Mouse (Mus musculus) common myeloid progenitor, adult 5-6 weeks (primary cell): ENCODE results near the gene Polg. TPM values are rescaled to one million over a fixed set of nuclear protein-coding genes. Genes with fewer than 3 reads are reported as not detected.

Experiments used
- ATAC-seq: replicated peaks from 2 replicates; pipeline ENCODE4 v1.8.0; 2016; ENCODE audit warnings: low read depth, mild to moderate bottlenecking, moderate TSS enrichment, inconsistent platforms; ENCODE audit not compliant: poor library complexity, severe bottlenecking
- total RNA-seq: library from RNA; stranded (forward); fragments of 200-1000, 187-1606 nt; gene quantifications from 2 replicates; pipeline ENCODE4 v1.2.3, GENCODE M21; 2017

Gene Polg
- total RNA-seq, result 38.4 and 48.4 TPM in 2 replicates

- ATAC-seq, result peak; percentile 87
Observed at GRCm38 (mm10) chr7:79466053-79466901, at the start of gene Polg. Gene Polg (minus strand): TSS chr7:79466362.

GRCm38 (mm10) chr7:79515861-79516260 is 49.7 kb upstream of the Polg start:
- ATAC-seq, result no peak

GRCm38 (mm10) chr7:79515221-79515743 is 49.1 kb upstream of the Polg start:
- ATAC-seq, result no peak

GRCm38 (mm10) chr7:79514361-79514881 is 48.3 kb upstream of the Polg start:
- ATAC-seq, result no peak

- ATAC-seq, result no peak
Observed at GRCm38 (mm10) chr7:79513466-79513865, 47.3 kb upstream of the Polg start.

DNA sequence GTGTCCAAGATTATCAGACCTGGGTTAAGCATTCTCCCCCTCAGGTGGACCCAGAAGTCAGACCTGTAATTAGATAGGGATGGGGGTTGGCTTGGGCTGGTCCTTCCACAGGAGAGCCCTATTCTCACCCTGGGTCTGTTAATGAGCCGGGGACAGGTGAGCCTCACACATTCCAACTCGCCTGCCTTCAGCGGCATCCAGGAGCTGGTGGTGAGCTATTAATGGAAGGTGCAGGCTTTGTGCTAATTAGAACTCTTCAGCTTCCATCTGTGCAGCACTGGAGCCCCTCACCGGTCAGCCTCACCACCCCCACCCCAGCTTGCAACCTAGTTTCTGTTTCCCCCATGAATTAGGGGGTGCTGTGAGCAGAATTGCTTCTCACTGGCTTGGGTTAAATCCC is 46.3 kb upstream of the Polg start:
- no peak for ATAC-seq

- no peak for ATAC-seq
Observed at GRCm38 (mm10) chr7:79511656-79512055, 45.5 kb upstream of the Polg start.

GRCm38 (mm10) chr7:79511181-79511580 is 45.0 kb upstream of the Polg start:
- ATAC-seq, result no peak

DNA sequence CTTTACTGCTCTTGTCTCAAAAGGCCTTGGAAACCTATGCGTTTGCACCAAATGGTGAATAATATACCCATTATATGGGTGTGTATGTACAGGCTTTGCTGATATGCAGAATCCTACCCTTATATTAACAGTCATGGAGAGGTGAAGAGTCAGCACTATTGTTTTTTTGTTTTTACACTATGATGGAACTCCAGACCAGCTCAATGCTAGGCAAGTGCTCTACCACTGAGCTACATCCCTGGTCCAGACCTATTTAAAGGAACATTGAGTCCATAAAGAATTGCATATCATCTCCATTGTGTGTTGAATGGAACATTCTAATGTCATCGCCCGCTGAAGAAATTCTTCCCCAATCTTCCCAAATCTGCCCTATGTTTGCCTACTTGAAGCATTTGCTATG is 44.5 kb upstream of the Polg start:
- no peak for ATAC-seq

GRCm38 (mm10) chr7:79509710-79510109 is 43.5 kb upstream of the Polg start:
- no peak for ATAC-seq

- no peak for ATAC-seq
Observed at GRCm38 (mm10) chr7:79509235-79509607, 43.1 kb upstream of the Polg start.

DNA sequence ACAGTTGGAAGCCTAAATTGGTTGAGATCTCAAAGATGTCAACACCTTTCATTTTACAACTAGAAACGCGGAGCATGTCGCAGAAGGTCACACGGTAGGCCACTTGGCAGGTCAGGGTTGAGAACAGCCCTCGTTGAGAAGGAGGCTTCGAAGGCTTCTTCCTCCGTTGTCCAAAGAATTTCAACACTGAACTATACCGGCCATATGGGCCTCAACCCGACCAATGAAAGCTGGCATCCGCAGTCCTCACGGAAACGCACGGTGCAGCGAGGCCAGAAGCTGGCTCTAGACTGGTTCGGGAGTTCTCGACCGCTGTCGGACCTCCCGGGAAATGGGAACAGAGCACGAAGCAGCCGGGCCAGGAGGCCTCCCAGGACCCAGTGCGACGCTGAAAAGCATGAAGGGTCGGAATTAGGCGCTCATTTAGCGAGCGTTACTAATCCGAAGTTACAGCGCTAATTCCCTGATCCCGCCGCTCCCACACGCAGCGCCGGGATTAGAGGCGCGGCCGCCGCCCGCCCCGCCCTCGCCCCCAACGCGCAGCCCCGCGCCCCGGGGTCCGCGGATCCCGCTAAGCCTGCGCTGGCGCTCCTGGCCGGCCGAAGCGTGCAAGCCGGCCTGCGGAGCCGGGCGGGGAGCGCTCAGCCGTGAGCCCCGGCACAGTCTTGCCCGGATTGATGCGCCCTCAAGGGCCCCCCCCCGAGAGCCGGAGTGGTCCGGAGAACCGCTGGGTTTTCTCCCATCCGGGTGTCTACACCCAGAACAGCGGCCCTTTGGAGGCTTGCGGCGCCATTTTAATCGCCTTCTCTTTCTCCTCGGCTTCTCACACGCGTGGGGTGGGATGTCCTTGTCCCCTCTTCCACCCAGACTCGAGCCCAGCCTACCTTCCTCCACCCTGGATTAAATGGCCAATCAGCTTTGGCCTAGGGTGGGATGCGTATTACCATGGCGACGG is 42.4 kb upstream of the Polg start:
- no peak for ATAC-seq

DNA sequence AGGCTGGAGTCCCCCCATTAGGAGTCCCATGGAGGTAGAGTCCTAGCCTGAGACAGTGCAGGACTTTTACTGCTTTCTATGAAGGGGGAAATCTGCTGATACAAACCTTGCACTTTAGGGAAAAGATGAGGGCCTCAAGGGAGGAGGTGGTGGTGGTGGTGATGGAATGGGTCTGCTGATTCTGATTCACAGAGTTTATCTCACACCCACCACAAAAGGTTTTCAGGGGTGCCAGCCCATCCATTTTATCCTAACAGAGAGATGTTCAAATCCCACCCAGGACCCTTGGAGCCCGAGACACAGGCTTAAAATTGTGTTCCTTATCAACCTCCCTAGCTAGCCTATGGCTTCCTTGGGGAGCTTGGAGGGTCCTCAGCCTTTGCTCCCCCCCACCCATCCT is 41.6 kb upstream of the Polg start:
- ATAC-seq, result no peak

DNA sequence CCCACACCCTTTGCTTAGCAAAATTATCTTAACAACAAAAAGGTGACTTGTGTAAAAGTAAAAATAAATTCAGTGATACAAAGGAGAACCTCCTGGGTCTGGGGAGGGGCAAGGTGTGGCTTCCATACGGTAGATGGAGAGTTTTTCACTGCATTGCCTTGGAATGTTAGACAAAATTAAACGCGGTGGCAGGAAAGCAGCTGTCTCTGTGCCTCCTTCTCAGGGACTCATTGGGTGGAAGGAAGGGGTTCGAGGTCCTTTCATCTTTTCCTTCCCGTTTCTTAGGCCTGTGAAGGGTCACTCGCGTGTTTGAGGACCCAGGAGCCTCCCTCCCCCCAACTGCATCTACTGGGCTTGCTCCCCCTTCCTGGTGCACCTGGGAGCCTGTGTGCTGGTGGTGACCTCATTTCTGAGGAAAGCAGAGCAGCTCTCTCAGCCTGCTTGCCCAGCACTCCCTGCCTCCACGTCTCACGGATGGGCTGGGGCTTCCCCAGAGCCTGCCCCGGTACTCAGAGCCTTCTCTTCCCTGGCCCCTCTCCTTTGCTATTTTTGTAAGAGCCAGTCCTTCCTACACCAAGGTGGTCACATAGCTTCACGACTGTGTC is 41.0 kb upstream of the Polg start:
- ATAC-seq, result no peak

DNA sequence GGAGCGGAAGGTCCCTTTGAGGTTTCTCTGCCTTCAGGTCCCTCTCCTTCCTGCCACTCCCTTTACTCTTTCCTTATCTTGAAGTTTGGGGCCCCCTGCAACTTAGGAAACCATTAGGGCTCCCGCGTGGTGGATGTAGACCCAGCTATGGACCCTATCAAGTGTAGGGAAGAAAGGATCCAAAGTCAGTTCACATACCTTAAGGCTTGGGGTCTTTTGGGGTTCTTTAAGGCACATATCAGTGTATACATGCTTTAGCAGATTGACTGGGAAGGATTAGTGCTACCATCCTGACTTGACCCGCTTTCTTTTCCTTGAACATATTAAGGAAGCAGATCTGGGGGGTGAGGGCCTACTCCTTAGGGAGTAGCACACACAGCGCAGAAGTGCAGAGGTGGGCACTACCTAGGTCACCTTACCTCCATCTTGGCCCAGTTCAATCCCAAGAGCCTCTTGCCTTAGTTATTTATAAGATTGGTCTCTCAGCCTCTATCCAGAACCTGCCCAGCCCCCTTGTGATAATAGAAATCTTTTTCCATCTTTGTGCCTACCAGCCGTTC is 40.4 kb upstream of the Polg start:
- no peak for ATAC-seq

DNA sequence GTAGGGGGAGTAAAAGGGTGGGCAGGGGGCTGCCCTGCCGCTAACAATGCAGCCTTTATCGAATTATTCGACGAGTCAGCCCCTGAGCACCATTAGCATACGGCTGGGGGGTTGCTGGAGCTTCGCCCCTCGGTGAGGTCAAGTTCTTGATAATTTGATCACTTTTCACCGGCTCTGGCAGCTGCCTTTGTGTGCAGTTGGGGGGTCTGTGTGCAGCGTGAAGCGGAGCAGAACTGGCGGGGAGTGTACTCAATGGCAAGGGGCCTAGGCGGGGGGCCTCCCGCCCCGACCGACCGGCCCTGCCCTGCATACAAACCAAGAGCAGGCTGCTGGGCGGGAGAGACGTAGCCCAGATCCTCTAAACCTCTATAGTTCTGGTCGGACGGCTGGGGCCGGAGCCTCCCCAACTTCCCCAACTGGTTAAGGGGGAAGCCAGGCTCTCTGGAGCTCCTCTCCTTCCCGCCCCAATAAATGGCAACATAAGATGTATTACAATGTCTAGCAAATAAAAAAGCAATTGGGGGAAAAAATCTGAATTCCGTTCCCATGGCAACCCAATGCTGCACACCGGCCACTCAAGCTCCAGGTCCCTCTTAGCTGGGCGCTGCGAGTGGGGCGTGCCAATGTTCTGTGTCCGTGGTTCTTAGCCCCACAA is 39.8 kb upstream of the Polg start:
- ATAC-seq, result no peak

DNA sequence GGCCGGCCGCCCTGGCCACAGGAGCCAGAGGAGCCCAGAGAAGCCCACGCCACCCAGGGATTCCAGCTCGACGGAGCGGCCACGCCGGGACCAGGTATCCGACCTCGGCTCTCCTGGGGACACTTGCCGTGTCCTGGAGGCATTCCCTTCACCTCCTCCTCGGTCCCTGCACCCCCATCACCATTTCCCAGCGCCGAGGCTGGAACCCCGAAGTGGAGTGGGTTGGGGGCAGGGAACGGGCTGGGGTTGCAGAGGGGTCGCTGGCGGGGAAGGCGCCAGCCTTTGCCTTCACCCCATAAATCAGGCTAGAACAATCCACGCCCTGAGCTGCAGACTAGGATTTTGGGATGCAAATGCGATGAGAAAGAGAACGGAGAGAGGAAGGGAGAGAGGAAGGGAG is 39.2 kb upstream of the Polg start:
- no peak for ATAC-seq

DNA sequence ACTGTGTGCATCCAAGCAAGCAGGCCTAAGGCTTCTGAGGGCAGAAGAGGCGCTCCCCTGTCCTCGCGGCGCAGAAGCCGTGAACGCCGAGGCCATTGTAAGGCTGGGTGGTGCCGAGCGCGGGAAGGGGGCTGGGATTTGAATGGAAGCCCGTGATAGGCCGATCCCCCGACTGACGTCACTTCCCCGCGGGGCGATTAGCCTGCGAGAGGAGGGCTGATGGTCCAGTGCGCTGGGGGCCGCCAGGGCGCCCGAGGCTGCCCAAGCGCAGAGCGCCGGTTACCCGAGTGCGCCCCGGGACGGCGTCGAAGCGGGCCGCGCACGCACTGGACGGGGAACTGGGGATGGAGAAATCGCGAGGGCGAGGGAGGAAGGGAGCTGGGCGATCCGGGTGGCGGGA is 38.6 kb upstream of the Polg start:
- ATAC-seq, result peak; percentile 20; the same call in 1 of the 2 replicates

GRCm38 (mm10) chr7:79503656-79504250 is 37.6 kb upstream of the Polg start:
- no peak for ATAC-seq
